Mouse (Mus musculus) splenic B cell, adult 2 months (primary cell): ENCODE measurements around the gene Bcar1.

ENCODE experiments used
- DNase-seq: peaks from one replicate; pipeline ENCODE4 v3.0.0-alpha.2; 2011; ENCODE audit warnings: low read depth, low spot score
- H3K27me3 ChIP-seq: 2 replicates; pipeline ENCODE4 v1.6.1; 2012; ENCODE audit warnings: mild to moderate bottlenecking, low read length, moderate library complexity, mixed read lengths; ENCODE audit not compliant: control insufficient read depth, poor library complexity, insufficient read depth, severe bottlenecking
- H3K36me3 ChIP-seq: 2 replicates; pipeline ENCODE4 v1.6.1; 2012; ENCODE audit warnings: mild to moderate bottlenecking, low read length, moderate library complexity, mixed read lengths; ENCODE audit not compliant: control insufficient read depth, poor library complexity, insufficient read depth, severe bottlenecking

The Bcar1 gene

DNA sequence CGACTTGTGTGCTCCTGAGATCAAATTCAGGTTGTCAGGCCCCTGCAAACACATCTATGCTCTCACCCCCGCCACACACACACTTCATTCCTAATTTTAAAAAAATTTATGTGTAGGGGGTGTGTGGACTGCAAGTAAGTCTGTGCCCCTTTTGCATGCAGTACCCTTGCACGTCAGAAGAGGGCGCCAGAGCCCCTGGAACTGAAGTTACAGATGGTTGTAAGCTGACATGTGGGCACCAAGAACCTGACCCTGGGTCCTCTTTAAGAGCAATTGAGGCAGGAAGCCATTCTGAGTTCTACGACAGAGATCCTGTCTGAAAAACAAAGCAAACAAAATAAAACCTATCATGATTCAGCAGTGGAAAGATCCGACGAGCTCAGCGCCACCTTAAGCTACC lies 67.4 kb downstream of the Bcar1 start:
- no peaks in the 10 kb centered on the region for H3K27me3 ChIP-seq
- H3K36me3 ChIP-seq, result no peaks in the 10 kb centered on the region
- DNase-seq, result peak; percentile 57

DNA sequence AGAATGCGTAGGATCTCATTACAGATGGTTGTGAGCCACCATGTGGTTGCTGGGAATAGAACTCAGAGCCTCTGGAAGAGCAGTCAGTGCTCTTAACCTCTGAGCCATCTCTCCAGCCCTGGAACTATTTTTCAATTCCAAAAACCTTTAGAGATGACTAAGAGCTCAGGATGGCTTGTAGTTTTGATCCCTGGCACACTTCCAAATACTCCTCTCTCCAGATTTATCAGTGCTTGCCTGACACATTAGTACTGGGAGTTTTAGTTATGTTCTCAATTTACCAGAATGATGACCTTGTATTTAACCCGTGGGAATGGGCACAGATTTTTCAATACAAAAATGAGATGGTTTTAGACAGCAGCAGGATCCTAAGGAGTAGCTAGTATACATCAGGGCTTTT lies 76.9 kb downstream of the Bcar1 start:
- peaks cover 6% of the 10 kb centered on the region for H3K36me3 ChIP-seq
- no peak for DNase-seq
- no peaks in the 10 kb centered on the region for H3K27me3 ChIP-seq

DNA sequence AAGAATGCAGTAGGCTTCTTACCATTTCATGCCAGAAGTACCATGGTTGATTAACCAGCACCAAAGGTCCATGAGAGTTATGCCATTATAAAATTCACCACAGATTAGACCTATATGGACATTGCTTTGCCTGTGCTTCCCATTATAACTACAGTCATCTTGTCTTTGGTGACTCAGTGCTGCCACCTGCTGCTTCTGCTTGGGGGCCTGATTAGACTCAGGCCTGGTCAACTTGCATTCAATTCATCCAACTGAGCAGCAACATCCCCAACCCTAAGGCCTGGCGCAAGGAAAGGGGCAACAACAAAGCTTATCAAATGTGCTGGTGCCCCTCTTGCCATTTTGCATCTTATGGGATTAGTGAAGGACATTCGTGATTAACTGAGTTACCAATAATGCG lies 81.1 kb downstream of the Bcar1 start:
- DNase-seq, result peak; percentile 85
- Histone ChIP-seq H3K36me3 (peaks cover 4% of the 10 kb centered on the region; the same call in 1 of the 2 replicates), H3K27me3 (no peaks in the 10 kb centered on the region)
